Mouse (Mus musculus): ENCODE measurements at regions not wholly inside any gene's neighbourhood (a gene's known extent, or its start where the extent isn't known, plus 50 kb on each side); places are given as distances from the start of the nearest gene placed in this dataset.

GRCm38 (mm10) chr12:12882931-12883553, 58.7 kb downstream of the Mycn start:
- in situ Hi-C loops (cut with MboI, MseI): no loop called here

- in situ Hi-C loops (cut with MboI, MseI): no loop called here
Observed at GRCm38 (mm10) chr12:12878031-12878430, 63.7 kb downstream of the Mycn start.

GRCm38 (mm10) chr12:12877539-12877938, 64.2 kb downstream of the Mycn start:
- in situ Hi-C loops (cut with MboI, MseI): no loop called here

GRCm38 (mm10) chr12:12875976-12876745, 65.6 kb downstream of the Mycn start:
- in situ Hi-C loops (cut with MboI, MseI): no loop called here

- in situ Hi-C loops (cut with MboI, MseI): no loop called here
Observed at GRCm38 (mm10) chr12:12873551-12873950, 68.2 kb downstream of the Mycn start.

GRCm38 (mm10) chr12:12872974-12873373, 68.7 kb downstream of the Mycn start:
- in situ Hi-C loops (cut with MboI, MseI): no loop called here

- in situ Hi-C loops (cut with MboI, MseI): no loop called here
Observed at GRCm38 (mm10) chr12:12871272-12871671, 70.4 kb downstream of the Mycn start.

GRCm38 (mm10) chr12:12866590-12866989, 75.1 kb downstream of the Mycn start:
- in situ Hi-C loops (cut with MboI, MseI): no loop called here

- in situ Hi-C loops (cut with MboI, MseI): no loop called here
Observed at GRCm38 (mm10) chr12:12850681-12851080, 91.0 kb downstream of the Mycn start.

- in situ Hi-C loops (cut with MboI, MseI): no loop called here
Observed at GRCm38 (mm10) chr12:12846716-12847115, 95.0 kb downstream of the Mycn start.

- in situ Hi-C loops (cut with MboI, MseI): no loop called here
Observed at GRCm38 (mm10) chr12:12842247-12842957, 99.3 kb downstream of the Mycn start.

GRCm38 (mm10) chr12:12841385-12842238, 100.1 kb downstream of the Mycn start:
- in situ Hi-C loops (cut with MboI, MseI): no loop called here

- in situ Hi-C loops (cut with MboI, MseI): no loop called here
Observed at GRCm38 (mm10) chr12:12840661-12841384, 100.9 kb downstream of the Mycn start.

- in situ Hi-C loops (cut with MboI, MseI): no loop called here
Observed at GRCm38 (mm10) chr12:12837775-12838174, 103.9 kb downstream of the Mycn start.

GRCm38 (mm10) chr12:12827821-12828641, 113.7 kb downstream of the Mycn start:
- in situ Hi-C loops (cut with MboI, MseI): no loop called here

- in situ Hi-C loops (cut with MboI, MseI): no loop called here
Observed at GRCm38 (mm10) chr12:12827379-12827778, 114.3 kb downstream of the Mycn start.

GRCm38 (mm10) chr12:12826431-12826830, 115.3 kb downstream of the Mycn start:
- in situ Hi-C loops (cut with MboI, MseI): no loop called here

- in situ Hi-C loops (cut with MboI, MseI): no loop called here
Observed at GRCm38 (mm10) chr12:12825842-12826241, 115.9 kb downstream of the Mycn start.

GRCm38 (mm10) chr12:12821473-12821872, 120.2 kb downstream of the Mycn start:
- in situ Hi-C loops (cut with MboI, MseI): no loop called here

Measured in T-helper 2 cell (primary cell).